Mouse (Mus musculus) neural tube, embryonic 14.5 days (tissue): ENCODE measurements around the gene Cd5. TPM values are rescaled to one million over a fixed set of nuclear protein-coding genes. Genes with fewer than 3 reads are reported as not detected.

Experiments
- ATAC-seq: fragments of 200-750 bp; cut with Nextera tagmentation; 2 replicates; pipeline ENCODE4 v1.8.0; 2017; ENCODE audit warnings: low read depth, mild to moderate bottlenecking, moderate TSS enrichment, moderate library complexity
- H3K27ac ChIP-seq: fragments of 300-500 bp; sonication (generic); 2 replicates; pipeline ENCODE4 v1.5.1; 2014; ENCODE audit warnings: low read depth, mild to moderate bottlenecking, control low read depth, low read length, moderate library complexity, mixed read lengths
- H3K27me3 ChIP-seq: fragments of 300-500 bp; sonication (generic); 2 replicates; pipeline ENCODE4 v1.6.1; 2014; ENCODE audit warnings: low read length; ENCODE audit not compliant: control insufficient read depth, insufficient read depth
- H3K36me3 ChIP-seq: fragments of 300-500 bp; sonication (generic); 2 replicates; pipeline ENCODE4 v1.6.1; 2014; ENCODE audit warnings: low read length, mixed read lengths; ENCODE audit not compliant: control insufficient read depth, insufficient read depth
- H3K4me1 ChIP-seq: fragments of 300-500 bp; sonication (generic); 2 replicates; pipeline ENCODE4 v1.6.1; 2014; ENCODE audit warnings: low read length; ENCODE audit not compliant: control insufficient read depth, insufficient read depth
- H3K4me2 ChIP-seq: fragments of 300-500 bp; sonication (generic); 2 replicates; pipeline ENCODE4 v1.6.1; 2014; ENCODE audit warnings: mild to moderate bottlenecking, low read depth, low read length, control low read depth
- H3K4me3 ChIP-seq: fragments of 300-500 bp; sonication (generic); 2 replicates; pipeline ENCODE4 v1.5.1; 2014; ENCODE audit warnings: low read depth, low read length, control low read depth, mixed read lengths
- H3K9ac ChIP-seq: fragments of 300-500 bp; sonication (generic); replicated peaks from 2 replicates; pipeline ENCODE4 v1.6.1; 2014; ENCODE audit warnings: low read depth, mild to moderate bottlenecking, control low read depth, low read length, mixed read lengths
- H3K9me3 ChIP-seq: fragments of 300-500 bp; sonication (generic); 2 replicates; pipeline ENCODE4 v1.6.1; 2016; ENCODE audit warnings: low read length; ENCODE audit not compliant: control insufficient read depth
- WGBS: fragments of 180-500 bp; shearing (Covaris S2); extraction: QIAGEN DNeasy Blood & Tissue Kit; methylation state at CpG from one replicate; pipeline ENCODE4 v1.1.7; 2014; 5-methylcytosine and 5-hydroxymethylcytosine counted together
- polyA plus RNA-seq: library from polyadenylated mRNA; unstranded; fragments of >200 nt; fragmentation: Nextera tagmentation; extraction: Ambion mirVana; gene quantifications from 2 replicates; pipeline ENCODE4 v1.2.1, GENCODE M21; 2014

Cd5 gene
- polyA plus RNA-seq, 1 experiment from 2014 or later: 0.44 TPM

GRCm38 (mm10) chr19:10707881-10708280 is 30.9 kb downstream of the Cd5 start:
- Histone ChIP-seq H3K27ac (no peak overlapping the region), H3K9ac (no peak overlapping the region), H3K4me2 (no peak overlapping the region), H3K9me3 (no peaks in the 10 kb centered on the region), H3K27me3 (no peaks in the 10 kb centered on the region), H3K36me3 (peaks cover 27% of the 10 kb centered on the region), H3K4me1 (peaks cover 13% of the 10 kb centered on the region), H3K4me3 (no peak overlapping the region)
- WGBS: 97% methylated on average over 1 of the region's 1 CpGs
- no peak for ATAC-seq

DNA sequence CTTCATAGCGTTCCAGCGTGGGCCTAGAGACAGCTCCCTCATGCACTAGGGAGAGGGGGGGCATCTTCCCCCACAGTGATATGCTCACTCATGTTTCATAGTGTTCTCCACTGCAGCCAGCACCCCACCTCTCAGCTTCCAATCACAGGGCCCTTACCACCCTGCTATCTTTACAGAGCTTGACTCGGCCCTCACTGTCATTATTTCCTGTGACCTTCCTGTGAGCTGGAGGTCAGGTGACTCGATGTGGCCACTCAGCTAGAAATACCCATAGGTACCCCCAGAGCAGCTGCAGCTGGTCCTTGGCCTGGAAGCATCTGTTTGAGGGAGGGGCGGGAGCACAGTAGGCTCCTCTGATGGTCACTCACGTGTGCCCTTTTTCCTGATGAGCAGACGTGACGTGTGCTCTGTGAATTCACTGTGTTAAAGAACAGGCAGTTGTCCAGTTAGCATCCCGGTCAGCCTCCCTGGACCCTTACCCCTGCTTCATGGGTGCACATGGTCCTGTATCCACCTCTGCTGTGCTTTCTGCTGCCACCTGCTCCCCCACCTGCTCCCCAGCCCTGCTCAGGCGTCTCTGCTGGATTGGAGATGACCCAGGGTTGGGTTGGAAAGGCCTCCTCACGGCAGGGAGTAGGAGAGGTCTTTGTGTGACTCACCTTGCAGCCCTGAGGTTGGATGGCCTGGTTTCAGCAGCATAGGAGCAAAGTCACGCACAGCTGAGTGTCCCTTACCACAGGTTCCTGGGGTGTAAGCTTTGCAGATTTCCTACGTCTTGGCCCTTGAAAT is 31.5 kb downstream of the Cd5 start:
- peaks cover 22% of the 10 kb centered on the region for H3K36me3 ChIP-seq
- ATAC-seq: no peak
- H3K4me3 ChIP-seq: no peak overlapping the region
- peaks cover 13% of the 10 kb centered on the region for H3K4me1 ChIP-seq
- H3K27me3 ChIP-seq: no peaks in the 10 kb centered on the region
- H3K4me2 ChIP-seq: no peak overlapping the region
- WGBS: 82% methylated on average over 13 of the region's 13 CpGs
- no peaks in the 10 kb centered on the region for H3K9me3 ChIP-seq
- H3K9ac ChIP-seq: no peak overlapping the region
- H3K27ac ChIP-seq: no peak overlapping the region

DNA sequence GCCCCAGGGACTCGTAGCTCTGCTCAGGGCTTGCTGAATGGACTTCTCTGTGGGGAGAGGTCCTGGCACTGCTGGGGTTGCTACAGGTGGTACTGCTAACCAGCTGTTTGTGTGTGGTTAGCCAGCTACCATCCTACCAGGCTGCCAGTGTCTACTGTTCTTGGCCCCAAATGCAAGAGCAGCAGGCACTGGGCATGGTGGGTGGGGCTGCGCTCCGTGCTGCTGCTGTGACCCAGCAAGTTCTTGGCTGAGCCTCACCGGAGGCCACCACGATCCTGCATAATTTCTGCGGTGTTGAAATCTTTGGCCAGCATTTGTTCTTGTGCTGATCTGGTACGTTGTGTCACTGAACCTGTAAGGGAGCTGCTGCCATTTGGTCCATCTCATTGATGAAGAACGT is 35.3 kb downstream of the Cd5 start:
- no peak for ATAC-seq
- 91% methylated on average over 8 of the region's 8 CpGs for WGBS
- H3K9ac ChIP-seq: no peak overlapping the region

DNA sequence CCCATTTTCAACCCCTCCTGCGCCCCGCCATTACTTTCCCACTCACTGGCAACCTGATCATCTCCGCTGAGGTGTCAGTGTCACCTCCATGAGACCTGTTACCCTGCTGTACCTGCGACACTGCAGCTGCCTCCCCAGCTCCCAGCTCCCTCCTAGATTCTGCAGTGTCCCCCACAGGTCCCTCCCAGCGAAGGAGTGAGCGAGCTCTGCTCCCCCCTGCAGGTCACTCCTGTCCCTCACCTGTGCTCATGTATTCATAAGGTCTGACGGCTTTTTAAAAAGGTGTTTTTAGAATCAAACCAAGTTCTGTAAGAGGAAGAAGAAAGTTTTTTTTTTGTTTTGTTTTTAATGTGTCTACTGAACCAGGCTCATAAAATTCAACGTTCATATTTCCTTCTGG is 36.7 kb downstream of the Cd5 start:
- Histone ChIP-seq H3K36me3 (peaks cover 5% of the 10 kb centered on the region; the same call in 1 of the 2 replicates), H3K27me3 (no peaks in the 10 kb centered on the region), H3K27ac (no peak overlapping the region), H3K9me3 (no peaks in the 10 kb centered on the region), H3K9ac (no peak overlapping the region), H3K4me2 (no peak overlapping the region), H3K4me1 (peaks cover 24% of the 10 kb centered on the region), H3K4me3 (no peak overlapping the region)
- no peak for ATAC-seq
- WGBS: 85% methylated on average over 8 of the region's 8 CpGs

More for the DNA sequence above, 35.3 kb downstream of the Cd5 start:
- Histone ChIP-seq H3K4me2 (no peak overlapping the region), H3K27ac (no peak overlapping the region), H3K4me3 (no peak overlapping the region), H3K36me3 (peaks cover 5% of the 10 kb centered on the region; the same call in 1 of the 2 replicates), H3K4me1 (peaks cover 20% of the 10 kb centered on the region), H3K27me3 (no peaks in the 10 kb centered on the region), H3K9me3 (no peaks in the 10 kb centered on the region)

DNA sequence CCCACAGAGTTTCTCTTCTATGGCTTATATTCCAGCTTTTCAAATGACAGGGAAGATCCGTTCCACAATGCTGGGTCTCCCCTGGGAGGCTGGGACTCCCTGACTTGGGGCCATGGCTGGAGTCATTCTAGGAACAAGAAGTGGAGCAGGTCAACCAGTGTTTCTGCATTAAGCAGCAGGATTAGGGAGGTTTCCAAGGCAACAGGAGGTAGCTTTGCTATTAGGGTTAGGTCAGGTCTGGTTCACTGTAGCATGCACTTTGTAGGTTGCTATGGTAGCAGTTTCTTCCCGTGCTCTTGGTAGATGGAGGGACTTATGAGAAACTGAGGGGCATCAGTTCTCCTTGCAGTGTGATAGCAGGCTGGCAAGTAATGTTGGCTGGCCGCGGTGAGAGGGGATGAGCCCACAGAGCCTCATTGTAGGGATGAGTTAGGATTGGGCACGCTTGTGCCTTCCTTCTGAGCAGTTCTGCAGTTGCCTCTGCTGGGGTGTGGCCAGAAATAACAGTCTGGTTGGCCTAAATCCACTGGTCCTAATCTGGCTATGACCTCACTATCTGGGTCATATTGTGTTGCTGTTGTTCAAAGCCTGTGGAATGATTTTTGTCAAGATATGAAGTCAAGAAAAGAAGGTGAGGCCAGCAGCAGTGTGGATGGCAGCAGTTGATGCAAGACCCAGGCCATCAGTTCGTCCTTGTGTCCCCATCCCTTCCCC is 37.6 kb downstream of the Cd5 start:
- H3K9ac ChIP-seq: no peak overlapping the region
- no peaks in the 10 kb centered on the region for H3K36me3 ChIP-seq
- no peaks in the 10 kb centered on the region for H3K27me3 ChIP-seq
- ATAC-seq: no peak
- H3K27ac ChIP-seq: no peak overlapping the region; the same call in 1 of the 2 replicates
- WGBS: 64% methylated on average over 6 of the region's 6 CpGs
- no peak overlapping the region for H3K4me3 ChIP-seq
- H3K4me1 ChIP-seq: peaks cover 28% of the 10 kb centered on the region
- no peak overlapping the region for H3K4me2 ChIP-seq
- no peaks in the 10 kb centered on the region for H3K9me3 ChIP-seq

DNA sequence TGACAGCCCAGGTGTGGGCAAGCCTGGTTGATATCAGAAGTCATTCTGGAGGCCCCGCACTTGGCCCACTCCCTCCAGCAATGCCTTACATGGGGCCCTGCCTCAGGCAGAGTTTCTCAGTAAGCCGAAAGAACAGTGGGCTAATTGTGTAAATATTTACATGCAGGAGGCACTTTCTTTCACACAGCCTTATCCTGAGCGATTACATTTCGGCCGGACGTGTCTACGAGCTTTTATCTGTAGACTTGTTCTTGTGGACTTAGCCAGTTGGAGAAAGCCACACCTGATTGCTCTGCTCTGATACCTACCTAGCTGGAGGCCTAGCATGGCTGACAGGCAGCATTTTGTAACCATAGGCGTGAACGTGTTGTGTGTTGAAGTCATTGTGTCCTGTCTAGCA is 39.0 kb downstream of the Cd5 start:
- no peaks in the 10 kb centered on the region for H3K36me3 ChIP-seq
- H3K27ac ChIP-seq: no peak overlapping the region
- H3K4me2 ChIP-seq: no peak overlapping the region
- H3K4me1 ChIP-seq: peaks cover 39% of the 10 kb centered on the region
- ATAC-seq: no peak
- H3K4me3 ChIP-seq: no peak overlapping the region
- H3K9me3 ChIP-seq: no peaks in the 10 kb centered on the region
- H3K27me3 ChIP-seq: no peaks in the 10 kb centered on the region
- 71% methylated on average over 9 of the region's 9 CpGs for WGBS
- H3K9ac ChIP-seq: no peak overlapping the region

GRCm38 (mm10) chr19:10698131-10698991 is 40.4 kb downstream of the Cd5 start:
- no peak overlapping the region for H3K27ac ChIP-seq
- H3K9ac ChIP-seq: no peak overlapping the region
- H3K4me1 ChIP-seq: peaks cover 39% of the 10 kb centered on the region
- peak; percentile 50; the same call in 1 of the 2 replicates for ATAC-seq
- H3K27me3 ChIP-seq: no peaks in the 10 kb centered on the region
- WGBS: 73% methylated on average over 9 of the region's 9 CpGs
- H3K4me2 ChIP-seq: no peak overlapping the region
- H3K4me3 ChIP-seq: no peak overlapping the region
- H3K9me3 ChIP-seq: no peaks in the 10 kb centered on the region
- H3K36me3 ChIP-seq: no peaks in the 10 kb centered on the region

- H3K4me1 ChIP-seq: peaks cover 32% of the 10 kb centered on the region
- H3K4me3 ChIP-seq: no peak overlapping the region
- no peaks in the 10 kb centered on the region for H3K36me3 ChIP-seq
- 0 out of 2 replicates have a peak overlapping the region, but pooled peaks have one; percentile 29 for H3K9ac ChIP-seq
- ATAC-seq: no peak
- no peaks in the 10 kb centered on the region for H3K27me3 ChIP-seq
- H3K4me2 ChIP-seq: no peak overlapping the region
- no peaks in the 10 kb centered on the region for H3K9me3 ChIP-seq
- 35% methylated on average over 7 of the region's 7 CpGs for WGBS
- H3K27ac ChIP-seq: peak overlapping the region; percentile 72
These were observed 43.0 kb downstream of the Cd5 start for GRCm38 (mm10) chr19:10695801-10696200.
